In genomic region chr17:21679273-21680018, GRCm38 (mm10) we compare ENCODE assay signal across 8 mouse cellular contexts. TPM values are rescaled to one million over a fixed set of nuclear protein-coding genes. Genes with fewer than 3 reads are reported as not detected.
DNase-seq lines count a peak whose midpoint lies in the region; ATAC-seq lines count a peak whose summit lies in the region.

No protein-coding gene starts in this region.

- H3K27me3 ChIP-seq in heart, embryonic 14.5 days (ENCODE audit: control insufficient read depth, insufficient read depth, low read length): no peaks in the 10 kb centered on the region
- H3K27me3 ChIP-seq in liver, embryonic 13.5 days: no peaks in the 10 kb centered on the region
- no peaks in the 10 kb centered on the region for H3K27me3 ChIP-seq in stomach, embryonic 16.5 days (ENCODE audit: control insufficient read depth, insufficient read depth, low read length)

- peak; percentile 93 for DNase-seq in c-Kit-negative CD71-positive TER-119-positive erythroid progenitor cells, embryonic 14.5 days (ENCODE audit: low read depth, low spot score)
- peak; percentile 77 for DNase-seq in fibroblast of lung, adult 2 months (ENCODE audit: low read depth)
- peak; percentile 92 for DNase-seq in kidney, postnatal 14 days
- peak; percentile 93 for DNase-seq in liver, embryonic 13.5 days
- DNase-seq in neural tube, embryonic 10.5 days (ENCODE audit: extremely low spot score, low spot score): peak; percentile 75

- ATAC-seq in CD4-positive, CD25-positive, alpha-beta regulatory T cell, adult 4 months: peak; percentile 98
- ATAC-seq in heart, embryonic 14.5 days (ENCODE audit: insufficient number of reproducible peaks, insufficient read depth, low FRiP score, low read depth): peak; percentile 100
- peak; percentile 100 for ATAC-seq in liver, embryonic 13.5 days (ENCODE audit: low read depth)
- ATAC-seq in stomach, embryonic 16.5 days (ENCODE audit: insufficient read depth, low FRiP score): peak; percentile 100

- H3K27ac ChIP-seq in heart, embryonic 14.5 days (replicated peaks in 1 of 2; ENCODE audit: control insufficient read depth in 1 of 2, insufficient read depth in 1 of 2, low read depth in 2 of 2, low read length in 2 of 2): peak overlapping the region; percentile 77 to 78
- peak overlapping the region; percentile 90 for H3K27ac ChIP-seq in liver, embryonic 13.5 days
- peak overlapping the region; percentile 85 for H3K27ac ChIP-seq in stomach, embryonic 16.5 days (ENCODE audit: low read length)

- peak overlapping the region; percentile 55 for H3K9ac ChIP-seq in heart, embryonic 14.5 days (ENCODE audit: low read length)
- peak overlapping the region; percentile 77 for H3K9ac ChIP-seq in liver, embryonic 13.5 days
- H3K9ac ChIP-seq in stomach, embryonic 16.5 days (ENCODE audit: low read length): peak overlapping the region; percentile 69

- WGBS in heart, embryonic 14.5 days: 3% methylated on average over 9 of the region's 9 CpGs
- 2% methylated on average over 9 of the region's 9 CpGs for WGBS in liver, embryonic 13.5 days (ENCODE audit: insufficient replicate concordance)
- WGBS in stomach, embryonic 16.5 days: 3% methylated on average over 9 of the region's 9 CpGs

- peak overlapping the region; percentile 49 to 85 for H3K4me3 ChIP-seq in heart, embryonic 14.5 days (ENCODE audit: control insufficient read depth in 1 of 2, insufficient read depth in 1 of 2, low read depth in 1 of 2, low read length in 2 of 2)
- H3K4me3 ChIP-seq in liver, embryonic 13.5 days (replicated peaks): peak overlapping the region; percentile 64
- H3K4me3 ChIP-seq in stomach, embryonic 16.5 days (replicated peaks; ENCODE audit: low read length): peak overlapping the region; percentile 54

- no peaks in the 10 kb centered on the region for H3K9me3 ChIP-seq in heart, embryonic 14.5 days (ENCODE audit: control insufficient read depth, low read length)
- H3K9me3 ChIP-seq in liver, embryonic 13.5 days (replicated peaks): no peaks in the 10 kb centered on the region
- no peaks in the 10 kb centered on the region for H3K9me3 ChIP-seq in stomach, embryonic 16.5 days (replicated peaks; ENCODE audit: control insufficient read depth, low read length)

- peak overlapping the region; percentile 62 for H3K4me2 ChIP-seq in heart, embryonic 14.5 days (ENCODE audit: low read length)
- peak overlapping the region; percentile 77 for H3K4me2 ChIP-seq in liver, embryonic 13.5 days
- peak overlapping the region; percentile 62 for H3K4me2 ChIP-seq in stomach, embryonic 16.5 days (ENCODE audit: low read depth, low read length)

- no peaks in the 10 kb centered on the region for H3K36me3 ChIP-seq in heart, embryonic 14.5 days (ENCODE audit: control insufficient read depth, insufficient read depth, low read length)
- no peaks in the 10 kb centered on the region for H3K36me3 ChIP-seq in liver, embryonic 13.5 days
- no peaks in the 10 kb centered on the region for H3K36me3 ChIP-seq in stomach, embryonic 16.5 days (ENCODE audit: control insufficient read depth, insufficient read depth, low read length)

- no peaks in the 10 kb centered on the region for H3K4me1 ChIP-seq in heart, embryonic 14.5 days (ENCODE audit: control insufficient read depth in 2 of 2, insufficient read depth in 2 of 2, low read length in 2 of 2)
- peaks cover 22% of the 10 kb centered on the region for H3K4me1 ChIP-seq in liver, embryonic 13.5 days (replicated peaks)
- H3K4me1 ChIP-seq in stomach, embryonic 16.5 days (ENCODE audit: control insufficient read depth, insufficient read depth, low read length): no peaks in the 10 kb centered on the region

RNA-seq across cellular contexts. Expression of gene Gm10226, which starts 12.2 kb away (rescaled TPM):
- polyA plus RNA-seq in CD4-positive, CD25-positive, alpha-beta regulatory T cell, adult 4 months (2017; shearing (Covaris generic)): 10 to 100 TPM; 12.6 to 12.8 TPM
- 3.5 and 6.7 TPM in 2 replicates for polyA plus RNA-seq in heart, embryonic 14.5 days (2014; fragmentation: Nextera tagmentation; extraction: Ambion mirVana)
- 3.7 and 4.9 TPM in 2 replicates for polyA plus RNA-seq in liver, embryonic 13.5 days (2015; fragmentation: Nextera tagmentation; extraction: Ambion mirVana)
- 6.8 and 9.2 TPM in 2 replicates for polyA plus RNA-seq in stomach, embryonic 16.5 days (2015; fragmentation: Nextera tagmentation; extraction: Ambion mirVana)

RNA-seq across cellular contexts. Expression of gene Zfp760, which starts 28.1 kb away (rescaled TPM):
- polyA plus RNA-seq in CD4-positive, CD25-positive, alpha-beta regulatory T cell, adult 4 months (2017; shearing (Covaris generic)): 1 to 10 TPM; 4.7 to 5.3 TPM
- 7.0 and 7.1 TPM in 2 replicates for polyA plus RNA-seq in heart, embryonic 14.5 days (2014; fragmentation: Nextera tagmentation; extraction: Ambion mirVana)
- polyA plus RNA-seq in liver, embryonic 13.5 days (2015; fragmentation: Nextera tagmentation; extraction: Ambion mirVana): 3.8 and 5.0 TPM in 2 replicates
- 8.2 and 9.5 TPM in 2 replicates for polyA plus RNA-seq in stomach, embryonic 16.5 days (2015; fragmentation: Nextera tagmentation; extraction: Ambion mirVana)

RNA-seq across cellular contexts. Expression of gene Zfp983, which starts 29.0 kb away (rescaled TPM):
- polyA plus RNA-seq in CD4-positive, CD25-positive, alpha-beta regulatory T cell, adult 4 months (2017; shearing (Covaris generic)): 10 to 100 TPM in 1 of 2 experiments, 1 to 10 TPM in 1; 7.5 to 11.4 TPM
- 2.7 and 4.1 TPM in 2 replicates for polyA plus RNA-seq in heart, embryonic 14.5 days (2014; fragmentation: Nextera tagmentation; extraction: Ambion mirVana)
- 1.1 and 1.3 TPM in 2 replicates for polyA plus RNA-seq in liver, embryonic 13.5 days (2015; fragmentation: Nextera tagmentation; extraction: Ambion mirVana)
- polyA plus RNA-seq in stomach, embryonic 16.5 days (2015; fragmentation: Nextera tagmentation; extraction: Ambion mirVana): 3.9 and 5.0 TPM in 2 replicates

RNA-seq across cellular contexts. Expression of gene Zfp229, which starts 51.1 kb away (rescaled TPM):
- under 1 TPM; 0.32 TPM for polyA plus RNA-seq in CD4-positive, CD25-positive, alpha-beta regulatory T cell, adult 4 months (2017; shearing (Covaris generic))
- polyA plus RNA-seq in heart, embryonic 14.5 days (2014; fragmentation: Nextera tagmentation; extraction: Ambion mirVana): 5.2 and 5.7 TPM in 2 replicates
- 2.0 and 2.4 TPM in 2 replicates for polyA plus RNA-seq in liver, embryonic 13.5 days (2015; fragmentation: Nextera tagmentation; extraction: Ambion mirVana)
- polyA plus RNA-seq in stomach, embryonic 16.5 days (2015; fragmentation: Nextera tagmentation; extraction: Ambion mirVana): 6.0 and 6.1 TPM in 2 replicates

Comparison
In these comparisons a context has a peak if more than half of its experiments do, and no peak if none do; other contexts are left out.
1. Peak in every context shown above with its lines: DNase-seq, ATAC-seq, H3K4me3 ChIP-seq and H3K27ac ChIP-seq.